Mouse (Mus musculus): Measurements from ENCODE around the gene Ttll3. TPM values are rescaled to one million over a fixed set of nuclear protein-coding genes. Genes with fewer than 3 reads are reported as not detected.

The Ttll3 gene
- total and polyA plus RNA-seq, 3 experiments = 5.7 to 11.2 TPM; not detected in 1

DNA sequence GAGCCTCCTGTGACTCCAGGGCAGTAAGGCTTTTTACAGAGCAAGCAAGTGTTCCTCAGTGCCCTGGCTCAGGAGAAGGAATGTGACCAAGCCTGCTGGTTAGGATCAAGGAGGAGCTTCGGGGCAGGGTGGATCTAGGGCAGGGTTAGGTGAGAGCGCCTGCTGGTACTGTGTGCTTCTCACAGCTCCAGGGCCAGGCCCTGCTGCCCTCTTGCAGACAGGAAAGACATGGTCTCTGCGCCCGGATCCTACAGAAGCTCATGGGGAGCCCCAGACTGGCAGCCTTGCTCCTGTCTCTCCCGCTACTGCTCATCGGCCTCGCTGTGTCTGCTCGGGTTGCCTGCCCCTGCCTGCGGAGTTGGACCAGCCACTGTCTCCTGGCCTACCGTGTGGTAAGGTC, 69.6 kb downstream of the Ttll3 start:
- no peak for TF ChIP-seq USF2 (IDR thresholded peaks at IDR 0.05; ENCODE audit: borderline replicate concordance in 1 of 2, insufficient read depth in 1 of 2, low read depth in 1 of 2, low read length in 2 of 2)
- no peak for TF ChIP-seq POLR2A (IDR thresholded peaks at IDR 0.05; ENCODE audit: control insufficient read depth in 1 of 2, insufficient read depth in 1 of 2, low read depth in 1 of 2, low read length in 2 of 2, poor library complexity in 1 of 2)
- TF ChIP-seq GABPA (IDR thresholded peaks at IDR 0.05; ENCODE audit: low read depth, low read length) = no peak
- no peak for TF ChIP-seq CHD1 (IDR thresholded peaks at IDR 0.05; ENCODE audit: low read depth, low read length)
- TF ChIP-seq USF1 (IDR thresholded peaks at IDR 0.05; ENCODE audit: low read depth, low read length) = no peak
- no peak for TF ChIP-seq ZNF384 (IDR thresholded peaks at IDR 0.05; ENCODE audit: low read depth, low read length)
- TF ChIP-seq GATA1 (IDR thresholded peaks at IDR 0.05; ENCODE audit: low read depth, low read length) = no peak
- TF ChIP-seq EP300 (IDR thresholded peaks at IDR 0.05; ENCODE audit: low read depth in 1 of 2, low read length in 2 of 2) = no peak
- H3K36me3 ChIP-seq (ENCODE audit: control insufficient read depth in 1 of 2, insufficient read depth in 2 of 2, low read length in 2 of 2) = no peaks in the 10 kb centered on the region
- no peaks in the 10 kb centered on the region for H3K4me1 ChIP-seq (ENCODE audit: control insufficient read depth in 1 of 2, insufficient read depth in 2 of 2, low read length in 2 of 2)
- H3K9ac ChIP-seq (ENCODE audit: control insufficient read depth, low read depth, low read length, poor library complexity, severe bottlenecking) = no peak overlapping the region
- DNase-seq (ENCODE audit: low read depth, low spot score) = no peak
- no peak overlapping the region for H3K4me3 ChIP-seq (ENCODE audit: control insufficient read depth in 1 of 2, insufficient read depth in 1 of 2, low read depth in 2 of 2, low read length in 2 of 2)
- H3K9me3 ChIP-seq (replicated peaks; ENCODE audit: insufficient read depth, low read length) = no peaks in the 10 kb centered on the region
- H3K27me3 ChIP-seq (ENCODE audit: control insufficient read depth in 1 of 2, insufficient read depth in 2 of 2, low read length in 2 of 2) = peaks cover 6 to 11% of the 10 kb centered on the region in 2 experiments; a peak in 3 of 4 replicates
- H3K27ac ChIP-seq (ENCODE audit: control insufficient read depth, low read depth, low read length) = no peak overlapping the region
- H3K79me2 ChIP-seq (ENCODE audit: control insufficient read depth, insufficient read depth, low read length, poor library complexity) = no peaks in the 10 kb centered on the region

DNA sequence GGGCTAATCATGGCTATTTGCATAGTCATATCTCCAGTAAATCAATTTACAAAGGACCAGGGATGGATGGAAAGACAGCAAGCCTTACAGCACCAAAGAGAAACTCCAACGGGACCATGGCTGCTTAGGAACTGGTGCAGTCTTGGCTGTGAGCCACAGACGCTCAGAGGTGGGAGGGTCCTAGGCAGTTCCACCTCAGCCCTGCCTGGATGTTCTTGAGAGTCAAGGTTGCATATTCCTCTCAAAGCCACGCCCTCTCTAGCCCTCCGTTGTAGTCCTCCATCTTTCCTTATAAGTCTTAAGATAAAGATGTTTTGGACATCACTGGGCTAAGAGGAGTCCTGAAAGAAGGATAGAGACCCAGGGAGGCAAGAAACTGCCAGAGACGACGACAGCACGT, 75.0 kb downstream of the Ttll3 start:
- DNase-seq (ENCODE audit: low read depth, low spot score) = no peak
- Histone ChIP-seq H3K4me3 (ENCODE audit: control insufficient read depth in 1 of 2, insufficient read depth in 1 of 2, low read depth in 2 of 2, low read length in 2 of 2) (no peak overlapping the region), H3K27me3 (ENCODE audit: control insufficient read depth in 1 of 2, insufficient read depth in 2 of 2, low read length in 2 of 2) (peaks cover 6 to 11% of the 10 kb centered on the region in 2 experiments; a peak in 3 of 4 replicates), H3K9ac (ENCODE audit: control insufficient read depth, low read depth, low read length, poor library complexity, severe bottlenecking) (no peak overlapping the region), H3K4me1 (ENCODE audit: control insufficient read depth in 1 of 2, insufficient read depth in 2 of 2, low read length in 2 of 2) (peaks cover 0 to 4% of the 10 kb centered on the region in 2 experiments; a peak in 1 of 4 replicates), H3K36me3 (ENCODE audit: control insufficient read depth in 1 of 2, insufficient read depth in 2 of 2, low read length in 2 of 2) (no peaks in the 10 kb centered on the region), H3K79me2 (ENCODE audit: control insufficient read depth, insufficient read depth, low read length, poor library complexity) (no peaks in the 10 kb centered on the region), H3K9me3 (replicated peaks; ENCODE audit: insufficient read depth, low read length) (no peaks in the 10 kb centered on the region), H3K27ac (ENCODE audit: control insufficient read depth, low read depth, low read length) (no peak overlapping the region)
- TF ChIP-seq NRF1 (IDR thresholded peaks at IDR 0.05; ENCODE audit: insufficient read depth, low read depth, low read length, poor library complexity, severe bottlenecking) (no peak), MYB (IDR thresholded peaks at IDR 0.05; ENCODE audit: low read depth, low read length) (no peak), POLR2A (IDR thresholded peaks at IDR 0.05; ENCODE audit: control insufficient read depth in 1 of 2, insufficient read depth in 1 of 2, low read depth in 1 of 2, low read length in 2 of 2, poor library complexity in 1 of 2) (no peak), GABPA (IDR thresholded peaks at IDR 0.05; ENCODE audit: low read depth, low read length) (no peak), TAL1 (IDR thresholded peaks at IDR 0.05; ENCODE audit: low read length) (no peak), ZNF384 (IDR thresholded peaks at IDR 0.05; ENCODE audit: low read depth, low read length) (no peak), ZKSCAN1 (IDR thresholded peaks at IDR 0.05; ENCODE audit: low read depth, low read length) (no peak), CHD2 (IDR thresholded peaks at IDR 0.05; ENCODE audit: low read length) (no peak), CHD1 (IDR thresholded peaks at IDR 0.05; ENCODE audit: low read depth, low read length) (no peak), MAX (IDR thresholded peaks at IDR 0.05; ENCODE audit: low read length) (no peak), EP300 (IDR thresholded peaks at IDR 0.05; ENCODE audit: low read depth in 1 of 2, low read length in 2 of 2) (no peak), RCOR1 (IDR thresholded peaks at IDR 0.05; ENCODE audit: low read depth, low read length) (no peak)

Other genes starting within 250 kb of the Ttll3 start
- 0.19 and 0.49 TPM in 2 replicates for gene Lhfpl4, start 193.9 kb upstream of the Ttll3 start, total RNA-seq (2012; rRNA removed)
- gene Lhfpl4, start 193.9 kb upstream of the Ttll3 start, polyA plus RNA-seq (2012; ENCODE audit: insufficient read depth in 1 of 2, insufficient read length in 2 of 2, low read depth in 1 of 2, low replicate concordance in 2 of 2, missing spikeins in 1 of 2) = 1 to 10 TPM in 1 of 2 experiments, not detected in 1; 7.7 TPM
- 11.4 and 12.1 TPM in 2 replicates for gene Mtmr14, start 151.4 kb upstream of the Ttll3 start, total RNA-seq (2012; rRNA removed)
- 10 to 100 TPM in 1 of 2 experiments, not detected in 1; 24.5 TPM for gene Mtmr14, start 151.4 kb upstream of the Ttll3 start, polyA plus RNA-seq (2012; ENCODE audit: insufficient read depth in 1 of 2, insufficient read length in 2 of 2, low read depth in 1 of 2, low replicate concordance in 2 of 2, missing spikeins in 1 of 2)
- gene Cpne9, start 107.0 kb upstream of the Ttll3 start, total RNA-seq (2012; rRNA removed) = 0.72 and 1.6 TPM in 2 replicates
- gene Cpne9, start 107.0 kb upstream of the Ttll3 start, polyA plus RNA-seq (2012; ENCODE audit: insufficient read depth in 1 of 2, insufficient read length in 2 of 2, low read depth in 1 of 2, low replicate concordance in 2 of 2, missing spikeins in 1 of 2) = 1 to 10 TPM in 1 of 2 experiments, not detected in 1; 1.3 TPM
- 29.8 and 32.6 TPM in 2 replicates for gene Brpf1, start 82.1 kb upstream of the Ttll3 start, total RNA-seq (2012; rRNA removed)
- gene Brpf1, start 82.1 kb upstream of the Ttll3 start, polyA plus RNA-seq (2012; ENCODE audit: insufficient read depth in 1 of 2, insufficient read length in 2 of 2, low read depth in 1 of 2, low replicate concordance in 2 of 2, missing spikeins in 1 of 2) = 10 to 100 TPM; 44.9 to 46.8 TPM
- gene Ogg1, start 62.3 kb upstream of the Ttll3 start, total RNA-seq (2012; rRNA removed) = 8.7 and 9.2 TPM in 2 replicates
- gene Ogg1, start 62.3 kb upstream of the Ttll3 start, polyA plus RNA-seq (2012; ENCODE audit: insufficient read depth in 1 of 2, insufficient read length in 2 of 2, low read depth in 1 of 2, low replicate concordance in 2 of 2, missing spikeins in 1 of 2) = 10 to 100 TPM in 1 of 2 experiments, not detected in 1; 20.0 TPM
- 5.3 and 7.9 TPM in 2 replicates for gene Camk1, start 45.3 kb upstream of the Ttll3 start, total RNA-seq (2012; rRNA removed)
- gene Camk1, start 45.3 kb upstream of the Ttll3 start, polyA plus RNA-seq (2012; ENCODE audit: insufficient read depth in 1 of 2, insufficient read length in 2 of 2, low read depth in 1 of 2, low replicate concordance in 2 of 2, missing spikeins in 1 of 2) = 10 to 100 TPM in 1 of 2 experiments, not detected in 1; 13.3 TPM
- 25.0 and 26.1 TPM in 2 replicates for gene Tada3, start 11.4 kb upstream of the Ttll3 start, total RNA-seq (2012; rRNA removed)
- gene Tada3, start 11.4 kb upstream of the Ttll3 start, polyA plus RNA-seq (2012; ENCODE audit: insufficient read depth in 1 of 2, insufficient read length in 2 of 2, low read depth in 1 of 2, low replicate concordance in 2 of 2, missing spikeins in 1 of 2) = 10 to 100 TPM in 1 of 2 experiments, not detected in 1; 62.2 TPM
- gene Arpc4, start 11.1 kb upstream of the Ttll3 start, total RNA-seq (2012; rRNA removed) = 217 and 231 TPM in 2 replicates
- gene Arpc4, start 11.1 kb upstream of the Ttll3 start, polyA plus RNA-seq (2012; ENCODE audit: insufficient read depth in 1 of 2, insufficient read length in 2 of 2, low read depth in 1 of 2, low replicate concordance in 2 of 2, missing spikeins in 1 of 2) = 100 to 1,000 TPM in 1 of 2 experiments, not detected in 1; 375 TPM
- gene Rpusd3, start 30.1 kb downstream of the Ttll3 start, total RNA-seq (2012; rRNA removed) = 24.8 and 29.4 TPM in 2 replicates
- gene Rpusd3, start 30.1 kb downstream of the Ttll3 start, polyA plus RNA-seq (2012; ENCODE audit: insufficient read depth in 1 of 2, insufficient read length in 2 of 2, low read depth in 1 of 2, low replicate concordance in 2 of 2, missing spikeins in 1 of 2) = 10 to 100 TPM in 1 of 2 experiments, not detected in 1; 34.1 TPM
- not detected in 2 replicates for gene Cidec, start 46.5 kb downstream of the Ttll3 start, total RNA-seq (2012; rRNA removed)
- gene Cidec, start 46.5 kb downstream of the Ttll3 start, polyA plus RNA-seq (2012; ENCODE audit: insufficient read depth in 1 of 2, insufficient read length in 2 of 2, low read depth in 1 of 2, low replicate concordance in 2 of 2, missing spikeins in 1 of 2) = not detected
- gene Jagn1, start 53.3 kb downstream of the Ttll3 start, total RNA-seq (2012; rRNA removed) = 82.8 and 95.6 TPM in 2 replicates
- gene Jagn1, start 53.3 kb downstream of the Ttll3 start, polyA plus RNA-seq (2012; ENCODE audit: insufficient read depth in 1 of 2, insufficient read length in 2 of 2, low read depth in 1 of 2, low replicate concordance in 2 of 2, missing spikeins in 1 of 2) = 10 to 100 TPM in 1 of 2 experiments, not detected in 1; 80.6 TPM
- gene Il17re, start 69.2 kb downstream of the Ttll3 start, total RNA-seq (2012; rRNA removed) = 0.13 TPM in 1 of 2 replicates, not detected in the other
- not detected for gene Il17re, start 69.2 kb downstream of the Ttll3 start, polyA plus RNA-seq (2012; ENCODE audit: insufficient read depth in 1 of 2, insufficient read length in 2 of 2, low read depth in 1 of 2, low replicate concordance in 2 of 2, missing spikeins in 1 of 2)
- gene Il17rc, start 82.2 kb downstream of the Ttll3 start, total RNA-seq (2012; rRNA removed) = 0.52 and 1.2 TPM in 2 replicates
- 1 to 10 TPM in 1 of 2 experiments, not detected in 1; 1.8 TPM for gene Il17rc, start 82.2 kb downstream of the Ttll3 start, polyA plus RNA-seq (2012; ENCODE audit: insufficient read depth in 1 of 2, insufficient read length in 2 of 2, low read depth in 1 of 2, low replicate concordance in 2 of 2, missing spikeins in 1 of 2)
- gene Creld1, start 94.0 kb downstream of the Ttll3 start, total RNA-seq (2012; rRNA removed) = 4.1 and 5.9 TPM in 2 replicates
- gene Creld1, start 94.0 kb downstream of the Ttll3 start, polyA plus RNA-seq (2012; ENCODE audit: insufficient read depth in 1 of 2, insufficient read length in 2 of 2, low read depth in 1 of 2, low replicate concordance in 2 of 2, missing spikeins in 1 of 2) = 10 to 100 TPM in 1 of 2 experiments, not detected in 1; 26.7 TPM
- gene Prrt3, start 112.7 kb downstream of the Ttll3 start, total RNA-seq (2012; rRNA removed) = 0.08 TPM in 1 of 2 replicates, not detected in the other
- under 1 TPM in 1 of 2 experiments, not detected in 1; 0.10 TPM for gene Prrt3, start 112.7 kb downstream of the Ttll3 start, polyA plus RNA-seq (2012; ENCODE audit: insufficient read depth in 1 of 2, insufficient read length in 2 of 2, low read depth in 1 of 2, low replicate concordance in 2 of 2, missing spikeins in 1 of 2)
- gene Emc3, start 142.4 kb downstream of the Ttll3 start, total RNA-seq (2012; rRNA removed) = 56.7 and 73.1 TPM in 2 replicates
- 100 to 1,000 TPM in 1 of 2 experiments, 10 to 100 TPM in 1; 62.3 to 172 TPM for gene Emc3, start 142.4 kb downstream of the Ttll3 start, polyA plus RNA-seq (2012; ENCODE audit: insufficient read depth in 1 of 2, insufficient read length in 2 of 2, low read depth in 1 of 2, low replicate concordance in 2 of 2, missing spikeins in 1 of 2)
- gene Fancd2, start 142.4 kb downstream of the Ttll3 start, total RNA-seq (2012; rRNA removed) = 14.0 and 14.1 TPM in 2 replicates
- 10 to 100 TPM; 18.5 to 35.0 TPM for gene Fancd2, start 142.4 kb downstream of the Ttll3 start, polyA plus RNA-seq (2012; ENCODE audit: insufficient read depth in 1 of 2, insufficient read length in 2 of 2, low read depth in 1 of 2, low replicate concordance in 2 of 2, missing spikeins in 1 of 2)
- gene Fancd2os, start 211.5 kb downstream of the Ttll3 start, total RNA-seq (2012; rRNA removed) = 0.12 and 0.13 TPM in 2 replicates
- under 1 TPM in 1 of 2 experiments, not detected in 1; 0.22 TPM for gene Fancd2os, start 211.5 kb downstream of the Ttll3 start, polyA plus RNA-seq (2012; ENCODE audit: insufficient read depth in 1 of 2, insufficient read length in 2 of 2, low read depth in 1 of 2, low replicate concordance in 2 of 2, missing spikeins in 1 of 2)
- 134 and 147 TPM in 2 replicates for gene Brk1, start 215.5 kb downstream of the Ttll3 start, total RNA-seq (2012; rRNA removed)
- gene Brk1, start 215.5 kb downstream of the Ttll3 start, polyA plus RNA-seq (2012; ENCODE audit: insufficient read depth in 1 of 2, insufficient read length in 2 of 2, low read depth in 1 of 2, low replicate concordance in 2 of 2, missing spikeins in 1 of 2) = 100 to 1,000 TPM in 1 of 2 experiments, not detected in 1; 161 TPM
- gene Vhl, start 234.7 kb downstream of the Ttll3 start, total RNA-seq (2012; rRNA removed) = 11.4 and 12.5 TPM in 2 replicates
- gene Vhl, start 234.7 kb downstream of the Ttll3 start, polyA plus RNA-seq (2012; ENCODE audit: insufficient read depth in 1 of 2, insufficient read length in 2 of 2, low read depth in 1 of 2, low replicate concordance in 2 of 2, missing spikeins in 1 of 2) = 10 to 100 TPM in 1 of 2 experiments, not detected in 1; 12.0 TPM
- 5.2 TPM in 2 replicates for gene Irak2, start 249.2 kb downstream of the Ttll3 start, total RNA-seq (2012; rRNA removed)
- gene Irak2, start 249.2 kb downstream of the Ttll3 start, polyA plus RNA-seq (2012; ENCODE audit: insufficient read depth in 1 of 2, insufficient read length in 2 of 2, low read depth in 1 of 2, low replicate concordance in 2 of 2, missing spikeins in 1 of 2) = 1 to 10 TPM in 1 of 2 experiments, not detected in 1; 6.8 TPM